Mouse (Mus musculus) midbrain, embryonic 16.5 days (tissue): ENCODE results near the gene Ugt1a2. TPM values are rescaled to one million over a fixed set of nuclear protein-coding genes. Genes with fewer than 3 reads are reported as not detected.
"Not testable (repeated sequence)": the region's sequence is repeated elsewhere in the genome, so short reads cannot be mapped to it uniquely, and the experiment has no call there.

ENCODE experiments used
- ATAC-seq: fragments of 200-750 bp; cut with Nextera tagmentation; 2 replicates; pipeline ENCODE4 v1.8.0; 2017; ENCODE audit warnings: moderate TSS enrichment
- H3K27ac ChIP-seq: fragments of 300-500 bp; sonication (generic); 2 replicates; pipeline ENCODE4 v1.5.1; 2014; ENCODE audit warnings: mild to moderate bottlenecking, low read length, mixed read lengths
- H3K27me3 ChIP-seq: fragments of 300-500 bp; sonication (generic); 2 replicates; pipeline ENCODE4 v1.6.1; 2014; ENCODE audit warnings: low read depth, low read length, mixed read lengths; ENCODE audit not compliant: control insufficient read depth, insufficient read depth
- H3K36me3 ChIP-seq: fragments of 300-500 bp; sonication (generic); 2 replicates; pipeline ENCODE4 v1.6.1; 2014; ENCODE audit warnings: mild to moderate bottlenecking, low read length, moderate library complexity, mixed read lengths; ENCODE audit not compliant: control insufficient read depth, insufficient read depth
- H3K4me1 ChIP-seq: fragments of 300-500 bp; sonication (generic); 2 replicates; pipeline ENCODE4 v1.6.1; 2014; ENCODE audit warnings: mild to moderate bottlenecking, low read length, mixed read lengths; ENCODE audit not compliant: control insufficient read depth, insufficient read depth
- H3K4me2 ChIP-seq: fragments of 300-500 bp; sonication (generic); 2 replicates; pipeline ENCODE4 v1.6.1; 2014; ENCODE audit warnings: mild to moderate bottlenecking, low read length, mixed read lengths
- H3K4me3 ChIP-seq: fragments of 300-500 bp; sonication (generic); 2 replicates; pipeline ENCODE4 v1.5.1; 2014; ENCODE audit warnings: low read depth, mild to moderate bottlenecking, low read length, moderate library complexity, mixed read lengths
- H3K9ac ChIP-seq: fragments of 300-500 bp; sonication (generic); 2 replicates; pipeline ENCODE4 v1.6.1; 2014; ENCODE audit warnings: low read depth, low read length, mixed read lengths
- H3K9me3 ChIP-seq: fragments of 300-500 bp; sonication (generic); replicated peaks from 2 replicates; pipeline ENCODE4 v1.6.1; 2014; ENCODE audit warnings: mild to moderate bottlenecking, low read length, mixed read lengths; ENCODE audit not compliant: control insufficient read depth, poor library complexity, severe bottlenecking
- WGBS: fragments of 180-500 bp; shearing (Covaris S2); extraction: QIAGEN DNeasy Blood & Tissue Kit; methylation state at CpG from one replicate; pipeline ENCODE4 v1.1.7; 2014; 5-methylcytosine and 5-hydroxymethylcytosine counted together
- polyA plus RNA-seq: library from polyadenylated mRNA; unstranded; fragments of >200 nt; fragmentation: Nextera tagmentation; extraction: Ambion mirVana; gene quantifications from 2 replicates; pipeline ENCODE4 v1.2.1, GENCODE M21; 2015

Gene Ugt1a2
- not detected in 2 replicates for polyA plus RNA-seq

DNA sequence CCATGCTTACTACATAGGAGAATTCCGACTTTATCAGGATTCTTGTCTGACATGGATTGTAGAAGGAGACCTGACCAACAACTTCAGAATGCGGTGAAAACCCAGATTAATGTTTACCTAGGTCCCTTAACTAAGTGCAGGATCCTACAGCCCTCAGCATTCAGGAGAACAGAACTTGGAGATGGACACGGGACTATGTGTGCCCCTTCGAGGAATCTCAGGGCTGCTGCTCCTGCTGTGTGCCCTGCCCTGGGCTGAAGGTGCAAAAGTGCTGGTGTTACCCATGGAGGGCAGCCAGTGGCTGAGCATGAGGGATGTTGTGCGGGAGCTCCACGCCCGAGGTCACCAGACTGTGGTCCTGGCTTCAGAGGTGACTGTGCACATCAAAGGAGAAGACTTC, at the start of gene Ugt1a2:
Gene Ugt1a2 (plus strand): TSS at position 146 of the 400 bp plus-strand sequence.
- H3K4me2 ChIP-seq: no peak within 1 kb of the TSS
- H3K4me1 ChIP-seq: no peaks in the 10 kb centered on the region; the same call in 1 of the 2 replicates
- no peak within 1 kb of the TSS for H3K9ac ChIP-seq
- H3K27me3 ChIP-seq: no peaks in the 10 kb centered on the region
- H3K27ac ChIP-seq: no peak within 1 kb of the TSS
- no peak for ATAC-seq
- no peaks in the 10 kb centered on the region for H3K36me3 ChIP-seq
- H3K4me3 ChIP-seq: no peak within 1 kb of the TSS
- 85% methylated on average over 7 of the region's 7 CpGs for WGBS
- peaks cover 5% of the 10 kb centered on the region; the same call in 1 of the 2 replicates for H3K9me3 ChIP-seq

DNA sequence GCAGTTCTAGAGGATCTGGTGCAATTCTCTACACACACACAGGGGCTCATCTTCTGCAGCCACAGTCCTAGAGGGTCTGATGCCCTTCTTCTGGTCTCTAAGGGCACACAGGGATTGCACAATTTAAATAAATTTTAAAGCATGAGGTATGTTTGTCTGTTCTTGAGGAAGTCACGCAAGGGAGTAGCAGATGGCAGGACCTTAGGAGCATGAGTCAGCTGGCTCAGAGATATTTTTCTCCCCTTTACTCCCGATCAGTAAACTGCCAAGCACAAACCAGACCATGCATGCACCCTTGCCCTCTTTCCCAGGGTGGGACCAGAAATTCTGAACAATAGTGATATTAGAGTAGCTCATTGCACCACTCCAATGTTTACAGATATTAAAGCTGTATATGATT, 42.0 kb upstream of the Ugt1a2 start:
- no peak overlapping the region for H3K4me2 ChIP-seq
- H3K4me3 ChIP-seq: no peak overlapping the region
- no peaks in the 10 kb centered on the region for H3K27me3 ChIP-seq
- no peak overlapping the region for H3K27ac ChIP-seq
- ATAC-seq: no peak
- 93% methylated on average over 2 of the region's 2 CpGs for WGBS
- H3K9me3 ChIP-seq: no peaks in the 10 kb centered on the region
- H3K36me3 ChIP-seq: no peaks in the 10 kb centered on the region
- H3K4me1 ChIP-seq: no peaks in the 10 kb centered on the region
- H3K9ac ChIP-seq: no peak overlapping the region

DNA sequence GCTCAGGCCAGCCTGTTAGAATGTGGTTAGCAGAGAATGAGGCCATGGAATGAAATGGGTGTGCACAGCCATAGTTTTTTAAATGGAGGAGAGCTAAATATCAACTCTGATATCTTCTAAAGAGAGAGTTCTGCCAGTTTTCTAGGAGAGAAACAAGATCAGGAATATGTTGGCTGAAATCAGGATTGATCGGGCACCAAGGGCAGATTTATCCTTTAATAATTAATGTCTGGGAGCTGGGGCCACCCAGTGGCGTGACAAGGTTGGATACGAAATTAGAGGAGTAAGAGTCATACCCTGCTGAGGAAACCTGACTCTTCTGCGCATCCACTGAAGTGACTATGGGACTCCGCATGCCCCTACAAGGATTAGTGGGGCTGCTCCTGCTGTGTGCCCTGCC, 34.7 kb upstream of the Ugt1a2 start, which contains the start of gene Ugt1a5:
Gene Ugt1a5 (plus strand): TSS at position 302 of the 400 bp plus-strand sequence.
- Histone ChIP-seq H3K4me2 (no peak within 1 kb of the TSS), H3K4me3 (no peak within 1 kb of the TSS), H3K27me3 (no peaks in the 10 kb centered on the region), H3K4me1 (no peaks in the 10 kb centered on the region), H3K36me3 (no peaks in the 10 kb centered on the region), H3K27ac (no peak within 1 kb of the TSS), H3K9ac (no peak within 1 kb of the TSS), H3K9me3 (no peaks in the 10 kb centered on the region)
- WGBS: 79% methylated on average over 5 of the region's 5 CpGs
- no peak for ATAC-seq

DNA sequence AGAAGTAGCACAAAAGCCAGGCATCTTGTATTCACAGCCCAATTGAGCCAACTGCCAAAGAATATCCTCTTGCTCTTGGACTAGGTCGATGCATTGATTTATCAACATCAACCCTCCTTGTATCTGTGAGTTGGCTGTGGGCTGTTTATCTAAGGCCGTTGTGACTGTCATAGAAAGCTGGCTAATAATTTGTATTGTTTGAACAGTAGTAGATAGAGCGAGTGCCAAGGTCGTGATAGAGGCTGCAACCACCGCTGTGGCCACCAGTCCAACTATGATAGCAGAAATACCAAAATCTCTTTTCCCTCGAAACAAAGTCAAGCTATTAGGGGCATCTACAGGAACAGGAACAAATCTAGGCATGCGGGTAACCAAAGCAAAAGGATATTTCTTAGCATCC, 28.2 kb upstream of the Ugt1a2 start:
- H3K9ac ChIP-seq: not testable (repeated sequence)

DNA sequence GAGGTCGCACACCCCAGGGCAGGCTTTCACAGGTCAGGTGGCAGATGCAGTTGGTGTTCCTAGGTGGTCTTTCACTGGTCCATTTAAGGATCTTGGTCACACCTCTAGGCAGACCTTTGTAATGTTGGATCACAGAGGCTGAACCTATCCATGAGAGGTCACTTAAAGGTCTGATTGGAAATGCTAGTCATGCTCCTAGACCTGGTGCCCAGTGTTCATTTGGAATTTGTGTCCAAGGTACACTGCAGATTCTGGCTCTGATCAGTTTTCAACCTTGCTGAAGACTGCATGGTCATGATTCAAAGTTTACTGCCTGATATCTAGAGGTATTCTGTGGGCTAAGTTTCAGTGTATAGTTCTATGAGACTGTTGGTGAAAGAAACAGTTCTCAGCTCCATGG, 20.7 kb upstream of the Ugt1a2 start:
- Histone ChIP-seq H3K4me2 (no peak overlapping the region), H3K4me3 (no peak overlapping the region)
- no peak for ATAC-seq

More for the DNA sequence above, 28.2 kb upstream of the Ugt1a2 start:
- H3K36me3 ChIP-seq, H3K4me2 ChIP-seq, H3K27ac ChIP-seq, H3K27me3 ChIP-seq, ATAC-seq, H3K9me3 ChIP-seq, H3K4me3 ChIP-seq, H3K4me1 ChIP-seq: not testable (repeated sequence)
- 91% methylated on average over 5 of the region's 7 CpGs for WGBS

GRCm38 (mm10) chr1:88186325-88186935, 14.0 kb upstream of the Ugt1a2 start:
- Histone ChIP-seq H3K9me3 (no peaks in the 10 kb centered on the region), H3K4me2 (no peak overlapping the region), H3K9ac (no peak overlapping the region), H3K27me3 (no peaks in the 10 kb centered on the region), H3K4me3 (no peak overlapping the region), H3K4me1 (no peaks in the 10 kb centered on the region), H3K36me3 (no peaks in the 10 kb centered on the region), H3K27ac (no peak overlapping the region)
- WGBS: 94% methylated on average over 5 of the region's 5 CpGs
- no peak for ATAC-seq

More for the DNA sequence above, 20.7 kb upstream of the Ugt1a2 start:
- H3K9me3 ChIP-seq: peaks cover 2% of the 10 kb centered on the region; the same call in 1 of the 2 replicates
- H3K27me3 ChIP-seq: no peaks in the 10 kb centered on the region; the same call in 1 of the 2 replicates
- no peak overlapping the region for H3K27ac ChIP-seq
- no peak overlapping the region for H3K9ac ChIP-seq
- 81% methylated on average over 1 of the region's 1 CpGs for WGBS
- no peaks in the 10 kb centered on the region for H3K4me1 ChIP-seq
- H3K36me3 ChIP-seq: no peaks in the 10 kb centered on the region

- no peak overlapping the region for H3K4me3 ChIP-seq
- no peak for ATAC-seq
- 64% methylated on average over 3 of the region's 3 CpGs for WGBS
Measured at GRCm38 (mm10) chr1:88192136-88192535, 8.3 kb upstream of the Ugt1a2 start.

GRCm38 (mm10) chr1:88195687-88196086, 4.7 kb upstream of the Ugt1a2 start:
- Histone ChIP-seq H3K9me3 (no peaks in the 10 kb centered on the region), H3K27me3 (no peaks in the 10 kb centered on the region), H3K4me3 (no peak overlapping the region), H3K4me1 (no peaks in the 10 kb centered on the region), H3K4me2 (no peak overlapping the region), H3K27ac (no peak overlapping the region), H3K36me3 (no peaks in the 10 kb centered on the region), H3K9ac (no peak overlapping the region)
- 89% methylated on average over 1 of the region's 1 CpGs for WGBS
- ATAC-seq: no peak

More at GRCm38 (mm10) chr1:88192136-88192535, 8.3 kb upstream of the Ugt1a2 start:
- no peak overlapping the region for H3K9ac ChIP-seq
- H3K9me3 ChIP-seq: no peaks in the 10 kb centered on the region
- no peaks in the 10 kb centered on the region for H3K36me3 ChIP-seq
- H3K4me1 ChIP-seq: no peaks in the 10 kb centered on the region
- no peak overlapping the region for H3K4me2 ChIP-seq
- H3K27me3 ChIP-seq: no peaks in the 10 kb centered on the region
- H3K27ac ChIP-seq: no peak overlapping the region

DNA sequence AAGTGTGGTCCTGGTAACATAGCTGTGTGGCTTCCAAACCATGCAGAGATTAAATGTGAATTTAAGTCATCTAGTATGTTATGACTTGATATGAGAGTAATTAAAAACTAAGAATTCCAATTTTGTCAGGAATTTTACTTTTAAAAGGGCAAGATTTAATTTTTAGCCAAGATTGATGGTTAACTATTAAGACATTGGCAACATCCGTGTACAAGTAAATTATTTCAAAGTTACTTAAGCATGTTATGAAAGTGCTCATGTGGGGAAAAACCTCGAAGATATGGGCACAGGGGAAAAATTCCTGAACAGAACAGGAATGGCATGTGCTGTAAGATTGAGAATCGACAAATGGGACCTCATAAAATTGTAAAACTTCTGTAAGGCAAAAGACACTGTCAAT, 3.0 kb upstream of the Ugt1a2 start:
- H3K9ac ChIP-seq: no peak overlapping the region
- H3K4me3 ChIP-seq: no peak overlapping the region
- no peaks in the 10 kb centered on the region for H3K9me3 ChIP-seq
- H3K36me3 ChIP-seq: no peaks in the 10 kb centered on the region
- WGBS: 74% methylated on average over 3 of the region's 3 CpGs
- no peaks in the 10 kb centered on the region for H3K27me3 ChIP-seq
- ATAC-seq: no peak
- H3K4me1 ChIP-seq: no peaks in the 10 kb centered on the region
- no peak overlapping the region for H3K27ac ChIP-seq
- H3K4me2 ChIP-seq: no peak overlapping the region
